Mouse (Mus musculus) stomach, postnatal 0 days (tissue): Measurements from ENCODE around the gene Ninj1.

Experiments used
- CTCF ChIP-seq: IDR thresholded peaks from 2 replicates; pipeline ENCODE4 v1.5.1; 2016; ENCODE audit warnings: antibody characterized with exemption, low read depth, mild to moderate bottlenecking, moderate library complexity
- EP300 ChIP-seq: optimal IDR thresholded peaks from 2 replicates; pipeline ENCODE3; 2016; ENCODE audit warnings: antibody characterized with exemption

- TF ChIP-seq CTCF (no peak), EP300 (no peak)
Observed at GRCm38 (mm10) chr13:49215128-49215503, 27.8 kb downstream of the Ninj1 start.
